Mouse (Mus musculus): ENCODE measurements at regions not wholly inside any gene's neighbourhood (a gene's known extent, or its start where the extent isn't known, plus 50 kb on each side); places are given as distances from the start of the nearest gene placed in this dataset.

DNA sequence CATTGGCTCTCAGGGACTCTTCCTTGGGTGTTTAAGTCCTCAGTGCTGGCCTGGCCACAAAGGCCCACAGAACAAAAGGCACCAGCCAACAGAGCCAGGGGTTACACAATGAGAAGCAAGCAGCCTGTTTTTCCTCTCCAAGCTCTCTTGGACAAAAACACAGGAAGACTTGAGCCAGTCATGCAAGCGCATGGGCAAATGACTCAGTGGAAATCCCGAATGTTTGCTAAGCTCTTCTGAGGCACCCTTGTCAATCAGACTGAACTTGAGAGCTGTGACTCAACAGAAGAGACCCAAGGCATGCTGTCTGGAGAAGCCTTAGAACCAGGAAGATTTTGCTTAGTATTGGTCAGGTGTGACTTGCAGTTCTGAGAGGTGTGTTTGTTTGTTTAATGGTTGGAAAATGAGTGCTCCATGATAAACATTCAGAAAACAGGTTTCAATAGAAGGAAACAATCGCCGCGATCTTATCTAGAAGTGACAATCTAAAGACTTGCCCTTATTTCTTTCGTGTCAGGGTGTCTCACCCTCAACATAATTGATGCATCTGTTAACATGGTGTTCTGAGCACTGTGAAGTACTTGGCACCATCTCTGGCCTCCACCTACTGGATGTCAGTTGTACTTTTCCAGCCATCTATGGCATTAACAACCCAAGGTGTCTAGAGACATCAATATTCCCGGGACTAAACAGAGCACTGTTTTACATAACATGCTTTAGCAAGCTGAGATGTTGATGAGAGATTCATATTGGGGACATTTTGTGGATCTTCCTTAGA is 124.0 kb upstream of the Tmc1 start:
- Histone ChIP-seq H3K36me3 (ENCODE audit: control insufficient read depth, insufficient read depth, low read length) (no peaks in the 10 kb centered on the region), H3K9me3 (ENCODE audit: control insufficient read depth, low read length) (no peaks in the 10 kb centered on the region), H3K4me1 (ENCODE audit: control insufficient read depth, insufficient read depth, low read length) (no peaks in the 10 kb centered on the region), H3K9ac (ENCODE audit: low read length) (no peak overlapping the region), H3K27ac (ENCODE audit: low read depth, low read length) (no peak overlapping the region), H3K4me2 (no peak overlapping the region), H3K27me3 (ENCODE audit: control insufficient read depth, insufficient read depth, low read length) (no peaks in the 10 kb centered on the region), H3K4me3 (ENCODE audit: low read depth, low read length) (no peak overlapping the region)
- WGBS: 78% methylated on average over 7 of the region's 7 CpGs
- DNase-seq (ENCODE audit: low spot score, missing footprints) (no peak), ATAC-seq (ENCODE audit: low FRiP score) (no peak)

GRCm38 (mm10) chr19:21068381-21068780 is 114.4 kb upstream of the Tmc1 start:
- 94% methylated on average over 7 of the region's 7 CpGs for WGBS
- H3K4me2 ChIP-seq: no peak overlapping the region
- H3K27me3 ChIP-seq (ENCODE audit: control insufficient read depth, insufficient read depth, low read length): no peaks in the 10 kb centered on the region
- no peaks in the 10 kb centered on the region for H3K4me1 ChIP-seq (ENCODE audit: control insufficient read depth, insufficient read depth, low read length)
- no peak overlapping the region for H3K9ac ChIP-seq (ENCODE audit: low read length)
- no peaks in the 10 kb centered on the region for H3K36me3 ChIP-seq (ENCODE audit: control insufficient read depth, insufficient read depth, low read length)
- ATAC-seq (ENCODE audit: low FRiP score): no peak
- DNase-seq (ENCODE audit: low spot score, missing footprints): no peak
- no peak overlapping the region for H3K4me3 ChIP-seq (ENCODE audit: low read depth, low read length)
- H3K27ac ChIP-seq (ENCODE audit: low read depth, low read length): no peak overlapping the region
- no peaks in the 10 kb centered on the region for H3K9me3 ChIP-seq (ENCODE audit: control insufficient read depth, low read length)

DNA sequence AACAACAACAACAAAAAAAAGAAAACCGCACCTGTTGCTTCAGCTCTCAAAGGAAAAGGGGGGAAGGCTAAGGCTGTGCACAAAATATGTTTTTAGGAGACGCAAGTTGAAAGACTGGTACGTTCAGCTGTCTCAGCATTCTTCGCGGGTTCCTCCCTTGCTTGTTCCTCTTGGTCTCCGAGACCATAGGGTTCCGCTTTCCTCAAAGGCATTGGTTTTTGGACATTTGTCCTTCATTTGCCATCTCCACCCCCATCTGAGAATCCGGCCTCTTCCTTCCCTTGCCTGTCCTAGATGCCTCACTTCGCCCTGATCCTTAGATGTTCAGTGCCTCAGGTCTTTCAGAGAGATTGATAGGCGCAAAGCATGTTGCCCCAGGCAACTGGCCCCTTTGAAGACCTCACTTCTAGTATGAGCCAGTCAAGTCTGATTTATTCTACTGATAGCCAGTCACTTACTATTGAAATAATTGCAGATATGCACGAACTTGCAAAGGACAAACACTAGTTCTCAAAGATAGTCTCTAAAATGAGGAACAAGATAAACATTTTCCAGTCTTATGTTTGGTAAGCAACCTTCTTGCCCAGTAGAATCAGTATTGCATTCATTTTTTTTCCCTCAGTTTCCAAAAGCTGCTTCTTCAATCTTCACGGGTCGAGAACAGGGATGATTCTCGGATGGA is 112.6 kb upstream of the Tmc1 start:
- H3K4me2 ChIP-seq: no peak overlapping the region
- ATAC-seq (ENCODE audit: low FRiP score): no peak
- H3K27ac ChIP-seq (ENCODE audit: low read depth, low read length): no peak overlapping the region
- DNase-seq (ENCODE audit: low spot score, missing footprints): no peak
- 90% methylated on average over 14 of the region's 14 CpGs for WGBS
- no peak overlapping the region for H3K9ac ChIP-seq (ENCODE audit: low read length)
- no peaks in the 10 kb centered on the region for H3K9me3 ChIP-seq (ENCODE audit: control insufficient read depth, low read length)
- H3K4me1 ChIP-seq (ENCODE audit: control insufficient read depth, insufficient read depth, low read length): no peaks in the 10 kb centered on the region
- H3K27me3 ChIP-seq (ENCODE audit: control insufficient read depth, insufficient read depth, low read length): no peaks in the 10 kb centered on the region
- no peak overlapping the region for H3K4me3 ChIP-seq (ENCODE audit: low read depth, low read length)
- no peaks in the 10 kb centered on the region for H3K36me3 ChIP-seq (ENCODE audit: control insufficient read depth, insufficient read depth, low read length)

DNA sequence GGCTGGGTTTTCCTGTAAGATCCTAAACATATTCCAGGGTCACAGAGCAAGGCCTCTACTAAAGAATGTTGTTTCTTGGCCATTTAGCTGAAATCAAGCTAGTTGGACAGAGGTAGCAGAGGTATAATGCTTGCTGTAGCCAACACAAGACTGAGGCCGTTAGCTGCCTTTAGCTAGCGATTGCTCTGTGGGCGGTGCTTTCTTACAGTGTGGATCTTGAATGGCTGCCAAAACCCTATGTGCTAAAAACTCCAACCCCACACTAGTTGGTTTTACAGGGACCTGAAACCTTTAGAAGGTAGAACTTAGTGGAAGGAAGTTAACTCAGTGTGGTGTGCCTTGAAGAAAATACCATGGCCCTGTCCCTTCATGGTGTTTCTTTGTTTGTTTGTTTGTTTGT is 110.9 kb upstream of the Tmc1 start:
- no peak overlapping the region for H3K27ac ChIP-seq (ENCODE audit: low read depth, low read length)
- no peaks in the 10 kb centered on the region for H3K9me3 ChIP-seq (ENCODE audit: control insufficient read depth, low read length)
- H3K9ac ChIP-seq (ENCODE audit: low read length): no peak overlapping the region
- WGBS: 96% methylated on average over 3 of the region's 3 CpGs
- ATAC-seq (ENCODE audit: low FRiP score) (no peak), DNase-seq (ENCODE audit: low spot score, missing footprints) (no peak)
- H3K27me3 ChIP-seq (ENCODE audit: control insufficient read depth, insufficient read depth, low read length): no peaks in the 10 kb centered on the region
- H3K36me3 ChIP-seq (ENCODE audit: control insufficient read depth, insufficient read depth, low read length): no peaks in the 10 kb centered on the region
- H3K4me2 ChIP-seq: no peak overlapping the region
- no peak overlapping the region for H3K4me3 ChIP-seq (ENCODE audit: low read depth, low read length)
- H3K4me1 ChIP-seq (ENCODE audit: control insufficient read depth, insufficient read depth, low read length): no peaks in the 10 kb centered on the region

GRCm38 (mm10) chr19:21053597-21054544 is 99.9 kb upstream of the Tmc1 start:
- DNase-seq (ENCODE audit: low spot score, missing footprints) (no peak), ATAC-seq (ENCODE audit: low FRiP score) (peak; percentile 88)
- Histone ChIP-seq H3K4me3 (ENCODE audit: low read depth, low read length) (no peak overlapping the region), H3K4me1 (ENCODE audit: control insufficient read depth, insufficient read depth, low read length) (no peaks in the 10 kb centered on the region), H3K4me2 (no peak overlapping the region), H3K36me3 (ENCODE audit: control insufficient read depth, insufficient read depth, low read length) (no peaks in the 10 kb centered on the region), H3K27me3 (ENCODE audit: control insufficient read depth, insufficient read depth, low read length) (no peaks in the 10 kb centered on the region), H3K9ac (ENCODE audit: low read length) (no peak overlapping the region), H3K9me3 (ENCODE audit: control insufficient read depth, low read length) (no peaks in the 10 kb centered on the region), H3K27ac (ENCODE audit: low read depth, low read length) (no peak overlapping the region)
- WGBS: 73% methylated on average over 11 of the region's 11 CpGs

GRCm38 (mm10) chr19:21052771-21053170 is 98.8 kb upstream of the Tmc1 start:
- no peaks in the 10 kb centered on the region for H3K9me3 ChIP-seq (ENCODE audit: control insufficient read depth, low read length)
- no peaks in the 10 kb centered on the region for H3K4me1 ChIP-seq (ENCODE audit: control insufficient read depth, insufficient read depth, low read length)
- H3K27me3 ChIP-seq (ENCODE audit: control insufficient read depth, insufficient read depth, low read length): no peaks in the 10 kb centered on the region
- H3K9ac ChIP-seq (ENCODE audit: low read length): no peak overlapping the region
- H3K4me3 ChIP-seq (ENCODE audit: low read depth, low read length): no peak overlapping the region
- 81% methylated on average over 3 of the region's 3 CpGs for WGBS
- ATAC-seq (ENCODE audit: low FRiP score): no peak
- DNase-seq (ENCODE audit: low spot score, missing footprints): no peak
- no peak overlapping the region for H3K4me2 ChIP-seq
- no peak overlapping the region for H3K27ac ChIP-seq (ENCODE audit: low read depth, low read length)
- H3K36me3 ChIP-seq (ENCODE audit: control insufficient read depth, insufficient read depth, low read length): no peaks in the 10 kb centered on the region

- no peaks in the 10 kb centered on the region for H3K4me1 ChIP-seq (ENCODE audit: control insufficient read depth, insufficient read depth, low read length)
- no peak overlapping the region for H3K4me2 ChIP-seq
- WGBS: 86% methylated on average over 4 of the region's 4 CpGs
- H3K4me3 ChIP-seq (ENCODE audit: low read depth, low read length): no peak overlapping the region
- H3K27me3 ChIP-seq (ENCODE audit: control insufficient read depth, insufficient read depth, low read length): no peaks in the 10 kb centered on the region
- no peak overlapping the region for H3K9ac ChIP-seq (ENCODE audit: low read length)
- no peak for DNase-seq (ENCODE audit: low spot score, missing footprints)
- H3K36me3 ChIP-seq (ENCODE audit: control insufficient read depth, insufficient read depth, low read length): no peaks in the 10 kb centered on the region
- no peak for ATAC-seq (ENCODE audit: low FRiP score)
- no peaks in the 10 kb centered on the region for H3K9me3 ChIP-seq (ENCODE audit: control insufficient read depth, low read length)
- no peak overlapping the region for H3K27ac ChIP-seq (ENCODE audit: low read depth, low read length)
These were observed 97.9 kb upstream of the Tmc1 start for GRCm38 (mm10) chr19:21051872-21052271.

DNA sequence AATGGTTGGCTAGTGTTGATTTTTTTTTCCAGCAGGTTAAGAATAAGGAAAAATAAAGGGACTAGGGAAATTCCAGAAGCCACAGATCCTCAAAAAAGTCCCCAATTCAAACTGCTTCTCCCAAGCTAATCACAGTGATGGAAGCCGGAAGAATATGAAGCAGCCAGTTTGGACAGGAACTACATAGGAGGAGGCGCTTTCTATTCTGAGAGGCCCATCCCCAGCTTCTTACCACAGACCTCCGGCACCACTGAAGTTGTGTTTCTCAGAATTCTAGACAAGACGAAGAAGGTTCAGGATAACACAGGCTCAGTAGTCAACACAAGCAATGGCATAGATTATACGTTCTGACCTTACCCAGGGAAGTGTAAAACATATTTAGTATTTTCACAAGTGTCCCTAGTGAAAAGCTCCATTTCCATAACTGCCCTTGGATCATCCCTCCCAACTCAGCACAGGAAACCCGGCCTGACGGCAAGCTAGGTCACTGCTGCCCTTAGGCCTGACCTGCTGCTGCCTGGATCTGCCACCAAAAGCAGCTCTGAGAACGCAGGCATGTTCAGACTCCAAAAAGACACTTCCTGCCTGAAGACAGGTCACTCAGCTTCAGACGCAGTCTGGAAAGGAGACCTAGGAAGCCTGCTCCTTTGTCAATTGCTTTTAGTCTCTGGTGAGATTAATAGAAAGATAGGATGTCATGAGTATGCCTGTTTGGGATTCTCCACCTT is 97.2 kb upstream of the Tmc1 start:
- ATAC-seq (ENCODE audit: low FRiP score): no peak
- Histone ChIP-seq H3K27me3 (ENCODE audit: control insufficient read depth, insufficient read depth, low read length) (no peaks in the 10 kb centered on the region), H3K27ac (ENCODE audit: low read depth, low read length) (no peak overlapping the region), H3K9me3 (ENCODE audit: control insufficient read depth, low read length) (no peaks in the 10 kb centered on the region), H3K4me1 (ENCODE audit: control insufficient read depth, insufficient read depth, low read length) (no peaks in the 10 kb centered on the region), H3K4me3 (ENCODE audit: low read depth, low read length) (no peak overlapping the region), H3K36me3 (ENCODE audit: control insufficient read depth, insufficient read depth, low read length) (no peaks in the 10 kb centered on the region), H3K4me2 (no peak overlapping the region), H3K9ac (ENCODE audit: low read length) (no peak overlapping the region)
- DNase-seq (ENCODE audit: low spot score, missing footprints): no peak
- 87% methylated on average over 9 of the region's 9 CpGs for WGBS

All from midbrain, embryonic 11.5 days (tissue).